Mouse (Mus musculus) heart, embryonic 10.5 days (tissue): Measurements from ENCODE around the gene Myh6. TPM values are rescaled to one million over a fixed set of nuclear protein-coding genes. Genes with fewer than 3 reads are reported as not detected.
A peak's percentile ranks its signal among the peaks of the same experiment; 100 is the strongest.

Source experiments
- DNase-seq: peaks from one replicate; pipeline ENCODE4 v3.0.0-alpha.2; 2017; ENCODE audit warnings: low spot score
- H3K27ac ChIP-seq: fragments of 300-500 bp; sonication (generic); 2 replicates; pipeline ENCODE4 v1.5.1; 2016; ENCODE audit warnings: mild to moderate bottlenecking
- H3K27me3 ChIP-seq: fragments of 300-500 bp; sonication (generic); 2 replicates; pipeline ENCODE4 v1.6.1; 2016; ENCODE audit warnings: mild to moderate bottlenecking; ENCODE audit not compliant: poor library complexity, insufficient read depth, severe bottlenecking
- H3K36me3 ChIP-seq: fragments of 300-500 bp; sonication (generic); 2 replicates; pipeline ENCODE4 v1.6.1; 2016; ENCODE audit warnings: mild to moderate bottlenecking, moderate library complexity
- H3K4me1 ChIP-seq: fragments of 300-500 bp; sonication (generic); 2 replicates; pipeline ENCODE4 v1.6.1; 2016; ENCODE audit warnings: mild to moderate bottlenecking
- H3K4me3 ChIP-seq: fragments of 300-500 bp; sonication (generic); 2 replicates; pipeline ENCODE4 v1.5.1; 2016; ENCODE audit warnings: mild to moderate bottlenecking, moderate library complexity
- H3K9me3 ChIP-seq: fragments of 300-500 bp; sonication (generic); 2 replicates; pipeline ENCODE4 v1.6.1; 2016; ENCODE audit warnings: mild to moderate bottlenecking, moderate library complexity
- WGBS: fragments of 180-500 bp; shearing (Covaris S2); methylation state at CpG from one replicate; pipeline ENCODE4 v1.1.7; 2016; 5-methylcytosine and 5-hydroxymethylcytosine counted together
- polyA plus RNA-seq: library from polyadenylated mRNA; unstranded; fragments of >200 nt; fragmentation: Nextera tagmentation; extraction: Ambion mirVana; gene quantifications from 2 replicates; pipeline ENCODE4 v1.2.1, GENCODE M21; 2016

The Myh6 gene
- polyA plus RNA-seq, 1 experiment from 2014 or later, result 2,034 TPM

GRCm38 (mm10) chr14:54936831-54937160 is 29.9 kb downstream of the Myh6 start:
- Histone ChIP-seq H3K4me1 (peaks cover 22% of the 10 kb centered on the region), H3K36me3 (peaks cover 16% of the 10 kb centered on the region), H3K27ac (no peak overlapping the region), H3K27me3 (peaks cover 9% of the 10 kb centered on the region), H3K4me3 (no peak overlapping the region), H3K9me3 (no peaks in the 10 kb centered on the region)
- no peak for DNase-seq
- 30% methylated on average over 6 of the region's 6 CpGs for WGBS

- 34% methylated on average over 8 of the region's 8 CpGs for WGBS
- 0 out of 2 replicates have a peak within 1 kb of the TSS, but pooled peaks have one; percentile 9 for H3K4me3 ChIP-seq
- DNase-seq, result no peak
Observed at GRCm38 (mm10) chr14:54935904-54936830, 30.6 kb downstream of the Myh6 start, which contains the start of gene Cmtm5. Cmtm5 (plus strand) TSS chr14:54936261.

GRCm38 (mm10) chr14:54932645-54933150 is 34.0 kb downstream of the Myh6 start, which contains the start of gene Il25:
Il25 (plus strand) TSS chr14:54932695.
- H3K9me3 ChIP-seq, result no peaks in the 10 kb centered on the region
- peaks cover 20% of the 10 kb centered on the region for H3K27me3 ChIP-seq
- peaks cover 34% of the 10 kb centered on the region for H3K4me1 ChIP-seq
- DNase-seq, result no peak
- H3K4me3 ChIP-seq, result no peak within 1 kb of the TSS
- H3K36me3 ChIP-seq, result no peaks in the 10 kb centered on the region
- 34% methylated on average over 6 of the region's 6 CpGs for WGBS
- no peak within 1 kb of the TSS for H3K27ac ChIP-seq

More at GRCm38 (mm10) chr14:54935904-54936830, 30.6 kb downstream of the Myh6 start, which contains the start of gene Cmtm5:
- H3K27ac ChIP-seq, result peak within 1 kb of the TSS; percentile 62
- peaks cover 22% of the 10 kb centered on the region for H3K4me1 ChIP-seq
- peaks cover 9% of the 10 kb centered on the region for H3K27me3 ChIP-seq
- no peaks in the 10 kb centered on the region for H3K9me3 ChIP-seq
- peaks cover 10% of the 10 kb centered on the region for H3K36me3 ChIP-seq

GRCm38 (mm10) chr14:54930431-54930830 is 36.3 kb downstream of the Myh6 start:
- Histone ChIP-seq H3K27ac (no peak overlapping the region), H3K4me3 (no peak overlapping the region), H3K36me3 (no peaks in the 10 kb centered on the region), H3K9me3 (no peaks in the 10 kb centered on the region), H3K4me1 (peaks cover 45% of the 10 kb centered on the region), H3K27me3 (peaks cover 28% of the 10 kb centered on the region; the same call in 1 of the 2 replicates)
- DNase-seq, result no peak
- 26% methylated on average over 2 of the region's 2 CpGs for WGBS

- Histone ChIP-seq H3K4me3 (no peak overlapping the region), H3K36me3 (no peaks in the 10 kb centered on the region), H3K9me3 (no peaks in the 10 kb centered on the region), H3K27ac (no peak overlapping the region), H3K4me1 (peaks cover 47% of the 10 kb centered on the region), H3K27me3 (peaks cover 28% of the 10 kb centered on the region; the same call in 1 of the 2 replicates)
- DNase-seq, result no peak
- WGBS, result 67% methylated on average over 5 of the region's 5 CpGs
Observed at GRCm38 (mm10) chr14:54929801-54930200, 36.9 kb downstream of the Myh6 start.

- 12% methylated on average over 7 of the region's 7 CpGs for WGBS
- H3K27ac ChIP-seq, result peak overlapping the region; percentile 95
- H3K9me3 ChIP-seq, result no peaks in the 10 kb centered on the region
- H3K4me1 ChIP-seq, result peaks cover 53% of the 10 kb centered on the region
- H3K36me3 ChIP-seq, result peaks cover 4% of the 10 kb centered on the region
- peak overlapping the region; percentile 72 for H3K4me3 ChIP-seq
- no peak for DNase-seq
- peaks cover 26% of the 10 kb centered on the region; the same call in 1 of the 2 replicates for H3K27me3 ChIP-seq
Observed at GRCm38 (mm10) chr14:54927296-54927695, 39.4 kb downstream of the Myh6 start.

- peaks cover 53% of the 10 kb centered on the region for H3K4me1 ChIP-seq
- H3K36me3 ChIP-seq, result peaks cover 12% of the 10 kb centered on the region
- 0 out of 2 replicates have a peak, but pooled peaks cover under 1% of the 10 kb centered on the region for H3K9me3 ChIP-seq
- under 1% methylated on average over 48 of the region's 58 CpGs for WGBS
- no peak for DNase-seq
- H3K4me3 ChIP-seq, result peak overlapping the region; percentile 72
- peak overlapping the region; percentile 95 for H3K27ac ChIP-seq
- peaks cover 26% of the 10 kb centered on the region; the same call in 1 of the 2 replicates for H3K27me3 ChIP-seq
Observed at GRCm38 (mm10) chr14:54926401-54927158, 40.1 kb downstream of the Myh6 start.

GRCm38 (mm10) chr14:54925349-54926342 is 41.1 kb downstream of the Myh6 start, which contains the start of gene Efs:
Efs (minus strand) TSS chr14:54926126.
- H3K27me3 ChIP-seq, result peaks cover 26% of the 10 kb centered on the region; the same call in 1 of the 2 replicates
- WGBS, result 3% methylated on average over 57 of the region's 57 CpGs
- H3K9me3 ChIP-seq, result peaks cover 9% of the 10 kb centered on the region; the same call in 1 of the 2 replicates
- DNase-seq, result peak; percentile 87
- peaks cover 53% of the 10 kb centered on the region for H3K4me1 ChIP-seq
- H3K36me3 ChIP-seq, result peaks cover 21% of the 10 kb centered on the region
- peak within 1 kb of the TSS; percentile 95 for H3K27ac ChIP-seq
- peak within 1 kb of the TSS; percentile 72 for H3K4me3 ChIP-seq

- Histone ChIP-seq H3K36me3 (peaks cover 30% of the 10 kb centered on the region), H3K4me3 (peak overlapping the region; percentile 72), H3K4me1 (peaks cover 45% of the 10 kb centered on the region), H3K9me3 (peaks cover 9% of the 10 kb centered on the region; the same call in 1 of the 2 replicates), H3K27me3 (peaks cover 26% of the 10 kb centered on the region; the same call in 1 of the 2 replicates), H3K27ac (peak overlapping the region; percentile 95)
- WGBS, result 20% methylated on average over 7 of the region's 7 CpGs
- peak; percentile 90 for DNase-seq
Observed at GRCm38 (mm10) chr14:54924641-54925348, 41.9 kb downstream of the Myh6 start.

- WGBS, result 91% methylated on average over 16 of the region's 16 CpGs
- Histone ChIP-seq H3K4me1 (peaks cover 16% of the 10 kb centered on the region), H3K27ac (no peak overlapping the region), H3K9me3 (peaks cover 9% of the 10 kb centered on the region; the same call in 1 of the 2 replicates), H3K27me3 (0 out of 2 replicates have a peak, but pooled peaks cover 3% of the 10 kb centered on the region), H3K36me3 (peaks cover 70% of the 10 kb centered on the region), H3K4me3 (no peak overlapping the region)
- no peak for DNase-seq
Observed at GRCm38 (mm10) chr14:54920076-54920685, 46.5 kb downstream of the Myh6 start.

GRCm38 (mm10) chr14:54913343-54913742 is 53.4 kb downstream of the Myh6 start:
- Histone ChIP-seq H3K9me3 (no peaks in the 10 kb centered on the region), H3K36me3 (peaks cover 46% of the 10 kb centered on the region), H3K4me3 (peak overlapping the region; percentile 85), H3K27me3 (no peaks in the 10 kb centered on the region), H3K27ac (peak overlapping the region; percentile 90), H3K4me1 (peaks cover 34% of the 10 kb centered on the region)
- DNase-seq, result no peak
- 16% methylated on average over 10 of the region's 10 CpGs for WGBS
